Mouse (Mus musculus): ENCODE data around the gene Zfp706. TPM values are rescaled to one million over a fixed set of nuclear protein-coding genes. Genes with fewer than 3 reads are reported as not detected.

Gene Zfp706
- total and polyA plus RNA-seq, 2 experiments, result 22.5 TPM

- DNase-seq (ENCODE audit: extremely low read depth, low read depth, low spot score), result no peak
- no peak overlapping the region for H3K27ac ChIP-seq (replicated peaks; ENCODE audit: insufficient read depth, low read depth, low read length)
- H3K27me3 ChIP-seq (ENCODE audit: control insufficient read depth, insufficient read depth, low read length), result no peaks in the 10 kb centered on the region
- H3K9ac ChIP-seq (ENCODE audit: low read depth, low read length), result no peak overlapping the region
- no peaks in the 10 kb centered on the region for H3K79me2 ChIP-seq (ENCODE audit: control insufficient read depth, insufficient read depth, low read length)
- no peak overlapping the region for H3K4me3 ChIP-seq (ENCODE audit: insufficient read depth, low read depth, low read length)
- H3K4me1 ChIP-seq (ENCODE audit: control insufficient read depth, insufficient read depth, low read length), result peaks cover 7% of the 10 kb centered on the region
- H3K36me3 ChIP-seq (ENCODE audit: control insufficient read depth, insufficient read depth, low read length), result no peaks in the 10 kb centered on the region
- WGBS, result 94% methylated on average over 11 of the region's 11 CpGs
- TF ChIP-seq POLR2A (IDR thresholded peaks at IDR 0.05; ENCODE audit: extremely low read depth, insufficient read depth, low read length), result no peak
- TF ChIP-seq CTCF (IDR thresholded peaks at IDR 0.05; ENCODE audit: low read depth, low read length), result no peak
Observed at GRCm38 (mm10) chr15:36989922-36990321, 17.7 kb downstream of the Zfp706 start.

- Histone ChIP-seq H3K27me3 (ENCODE audit: control insufficient read depth, insufficient read depth, low read length) (no peaks in the 10 kb centered on the region), H3K4me1 (ENCODE audit: control insufficient read depth, insufficient read depth, low read length) (peaks cover 10% of the 10 kb centered on the region), H3K4me3 (ENCODE audit: insufficient read depth, low read depth, low read length) (no peak overlapping the region), H3K27ac (replicated peaks; ENCODE audit: insufficient read depth, low read depth, low read length) (no peak overlapping the region), H3K9ac (ENCODE audit: low read depth, low read length) (no peak overlapping the region), H3K79me2 (ENCODE audit: control insufficient read depth, insufficient read depth, low read length) (no peaks in the 10 kb centered on the region), H3K36me3 (ENCODE audit: control insufficient read depth, insufficient read depth, low read length) (no peaks in the 10 kb centered on the region)
- DNase-seq (ENCODE audit: extremely low read depth, low read depth, low spot score), result no peak
- 79% methylated on average over 2 of the region's 2 CpGs for WGBS
- TF ChIP-seq CTCF (IDR thresholded peaks at IDR 0.05; ENCODE audit: low read depth, low read length) (no peak), POLR2A (IDR thresholded peaks at IDR 0.05; ENCODE audit: extremely low read depth, insufficient read depth, low read length) (no peak)
Observed at GRCm38 (mm10) chr15:36988718-36989115, 18.9 kb downstream of the Zfp706 start.

GRCm38 (mm10) chr15:36987976-36988717 is 19.4 kb downstream of the Zfp706 start:
- no peak for DNase-seq (ENCODE audit: extremely low read depth, low read depth, low spot score)
- Histone ChIP-seq H3K36me3 (ENCODE audit: control insufficient read depth, insufficient read depth, low read length) (no peaks in the 10 kb centered on the region), H3K79me2 (ENCODE audit: control insufficient read depth, insufficient read depth, low read length) (no peaks in the 10 kb centered on the region), H3K27me3 (ENCODE audit: control insufficient read depth, insufficient read depth, low read length) (no peaks in the 10 kb centered on the region), H3K4me3 (ENCODE audit: insufficient read depth, low read depth, low read length) (no peak overlapping the region), H3K9ac (ENCODE audit: low read depth, low read length) (no peak overlapping the region), H3K27ac (replicated peaks; ENCODE audit: insufficient read depth, low read depth, low read length) (no peak overlapping the region), H3K4me1 (ENCODE audit: control insufficient read depth, insufficient read depth, low read length) (peaks cover 16% of the 10 kb centered on the region)
- TF ChIP-seq POLR2A (IDR thresholded peaks at IDR 0.05; ENCODE audit: extremely low read depth, insufficient read depth, low read length) (no peak), CTCF (IDR thresholded peaks at IDR 0.05; ENCODE audit: low read depth, low read length) (no peak)
- 82% methylated on average over 13 of the region's 13 CpGs for WGBS

- no peak for DNase-seq (ENCODE audit: extremely low read depth, low read depth, low spot score)
- Histone ChIP-seq H3K27me3 (ENCODE audit: control insufficient read depth, insufficient read depth, low read length) (no peaks in the 10 kb centered on the region), H3K36me3 (ENCODE audit: control insufficient read depth, insufficient read depth, low read length) (no peaks in the 10 kb centered on the region), H3K4me3 (ENCODE audit: insufficient read depth, low read depth, low read length) (no peak overlapping the region), H3K27ac (replicated peaks; ENCODE audit: insufficient read depth, low read depth, low read length) (no peak overlapping the region), H3K9ac (ENCODE audit: low read depth, low read length) (no peak overlapping the region), H3K4me1 (ENCODE audit: control insufficient read depth, insufficient read depth, low read length) (peaks cover 17% of the 10 kb centered on the region), H3K79me2 (ENCODE audit: control insufficient read depth, insufficient read depth, low read length) (no peaks in the 10 kb centered on the region)
- TF ChIP-seq POLR2A (IDR thresholded peaks at IDR 0.05; ENCODE audit: extremely low read depth, insufficient read depth, low read length) (no peak), CTCF (IDR thresholded peaks at IDR 0.05; ENCODE audit: low read depth, low read length) (no peak)
- 79% methylated on average over 6 of the region's 6 CpGs for WGBS
Observed at GRCm38 (mm10) chr15:36987211-36987877, 20.2 kb downstream of the Zfp706 start.

- no peaks in the 10 kb centered on the region for H3K79me2 ChIP-seq (ENCODE audit: control insufficient read depth, insufficient read depth, low read length)
- H3K36me3 ChIP-seq (ENCODE audit: control insufficient read depth, insufficient read depth, low read length), result no peaks in the 10 kb centered on the region
- 95% methylated on average over 6 of the region's 6 CpGs for WGBS
- H3K4me1 ChIP-seq (ENCODE audit: control insufficient read depth, insufficient read depth, low read length), result peaks cover 10% of the 10 kb centered on the region
- no peak overlapping the region for H3K4me3 ChIP-seq (ENCODE audit: insufficient read depth, low read depth, low read length)
- no peaks in the 10 kb centered on the region for H3K27me3 ChIP-seq (ENCODE audit: control insufficient read depth, insufficient read depth, low read length)
- no peak overlapping the region for H3K27ac ChIP-seq (replicated peaks; ENCODE audit: insufficient read depth, low read depth, low read length)
- DNase-seq (ENCODE audit: extremely low read depth, low read depth, low spot score), result no peak
- TF ChIP-seq CTCF (IDR thresholded peaks at IDR 0.05; ENCODE audit: low read depth, low read length) (no peak), POLR2A (IDR thresholded peaks at IDR 0.05; ENCODE audit: extremely low read depth, insufficient read depth, low read length) (no peak)
- H3K9ac ChIP-seq (ENCODE audit: low read depth, low read length), result no peak overlapping the region
Observed at GRCm38 (mm10) chr15:36985567-36985925, 22.0 kb downstream of the Zfp706 start.
